Mouse (Mus musculus) adrenal gland, adult 2 months (tissue): ENCODE results near the gene Zbtb3. TPM values are rescaled to one million over a fixed set of nuclear protein-coding genes. Genes with fewer than 3 reads are reported as not detected.

Experiments used
- DNase-seq: peaks from one replicate; pipeline ENCODE4 v3.0.0; 2021
- long read RNA-seq: library from polyadenylated mRNA; stranded (forward); transcript quantifications from one replicate; pipeline ENCODE4 v2.0.0, GENCODE M21; 2021
- polyA plus RNA-seq: library from polyadenylated mRNA; depleted of rRNA; stranded (reverse); fragments of >200 nt; gene quantifications from 2 replicates; pipeline ENCODE4 v1.2.3, GENCODE M21; 2012; rRNA removed
- total RNA-seq, 2 experiments: library from RNA; stranded (reverse); gene quantifications; 2 replicates each; pipeline ENCODE4 v1.2.3; 2021

Zbtb3 gene
- total RNA-seq (1 to 10 TPM; 2.1 to 3.4 TPM), polyA plus RNA-seq (1.9 and 2.4 TPM in 2 replicates)
- long read RNA-seq, partial matches to known transcripts: 0 of 5 reads
- long read RNA-seq, other reads (novel, unspliced or antisense): 4 of 5 reads

DNA sequence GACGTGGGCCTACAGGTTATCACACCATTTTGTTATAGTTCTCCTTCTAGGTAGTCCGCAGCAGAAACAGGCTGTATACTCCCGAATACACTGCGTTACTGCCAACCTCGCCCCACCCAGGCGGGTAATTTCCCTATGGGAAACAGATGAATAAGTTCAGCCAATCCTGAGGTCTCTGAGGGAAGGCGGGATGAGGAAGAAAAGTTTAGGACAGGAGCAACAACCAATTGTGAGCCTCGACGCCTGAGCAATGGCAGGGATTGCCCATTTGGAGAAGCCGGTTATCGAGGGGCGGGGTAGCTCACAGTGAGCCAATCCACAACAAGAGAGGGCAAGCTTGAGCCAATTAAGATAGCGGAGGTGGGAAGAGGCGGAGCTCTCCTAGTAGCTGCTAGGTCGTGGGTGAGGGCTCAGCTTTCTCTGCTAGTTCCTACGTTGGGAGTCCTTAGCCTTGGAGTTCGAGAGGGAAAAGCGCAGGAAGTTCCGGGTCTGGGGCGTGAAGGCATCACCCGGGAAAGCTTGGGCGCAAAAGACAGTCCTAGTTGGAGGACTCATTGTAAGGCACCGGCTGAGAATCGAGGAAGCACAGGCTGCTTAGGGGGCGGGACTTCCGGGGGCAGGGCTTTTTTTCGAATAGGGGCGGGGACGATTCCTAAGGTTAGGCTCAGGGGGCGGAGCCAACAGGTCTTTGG, at the start of gene Zbtb3:
Gene Zbtb3, plus strand, starts transcription at position 426 of the 692 bp plus-strand sequence.
- peak; percentile 96 for DNase-seq

DNA sequence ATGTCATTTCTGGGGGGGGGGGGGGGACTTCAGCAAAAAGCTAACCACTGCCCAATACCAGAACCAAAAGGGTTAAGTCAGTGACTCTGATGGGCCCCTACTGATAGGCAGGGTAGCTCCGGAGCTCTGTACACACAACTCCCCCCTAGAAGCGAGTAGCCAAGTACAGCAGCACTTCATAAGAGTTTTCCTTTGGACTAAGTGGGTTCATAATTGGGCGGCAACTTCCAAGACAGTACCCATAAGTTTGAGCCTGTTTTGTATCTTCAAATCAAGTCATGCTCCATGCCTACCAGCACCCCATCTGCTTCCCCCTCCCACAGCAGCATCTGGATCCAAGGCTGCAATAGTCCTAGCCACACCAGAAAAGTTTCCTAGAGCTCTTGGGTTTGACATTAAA, 46.7 kb upstream of the Zbtb3 start:
- DNase-seq: no peak

DNA sequence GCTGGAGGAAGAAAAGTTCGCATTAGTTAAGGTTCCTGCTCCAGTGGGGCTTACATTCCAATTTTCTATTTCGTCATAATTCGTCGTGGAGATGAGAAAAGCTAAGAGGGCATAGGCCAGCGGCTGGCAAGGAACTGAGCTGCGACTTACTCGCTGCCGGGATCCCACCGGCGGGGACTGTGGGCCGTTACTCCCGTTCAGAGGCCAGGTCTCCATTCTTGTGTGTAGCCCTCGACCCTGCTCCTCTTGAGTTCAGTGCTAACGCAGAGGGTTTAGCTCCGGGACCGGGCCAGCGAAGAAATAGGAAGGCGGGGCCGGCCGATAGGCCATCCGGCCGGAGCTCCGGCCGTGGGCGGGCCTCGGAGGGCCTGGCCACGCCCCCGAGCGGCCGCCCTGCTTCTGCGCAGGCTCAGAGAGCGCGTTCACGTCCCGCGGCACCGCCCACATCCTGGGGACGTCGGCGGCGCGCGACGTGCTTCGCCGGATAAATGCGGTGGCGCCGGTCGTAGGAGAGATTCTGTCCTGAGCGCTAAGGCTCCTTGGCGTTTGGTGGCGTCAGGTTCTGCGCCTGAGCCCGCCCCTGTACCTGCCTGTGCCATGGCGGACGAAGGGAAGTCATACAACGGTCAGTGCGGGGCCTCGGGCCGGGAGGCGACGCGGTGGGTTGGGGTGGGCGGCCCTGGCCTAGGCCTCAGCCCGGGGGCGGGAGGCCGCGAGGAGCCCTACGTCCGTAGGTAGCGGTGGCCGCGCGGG, 45.5 kb upstream of the Zbtb3 start, which contains the start of gene Nxf1:
Gene Nxf1, plus strand, starts transcription at position 439 of the 753 bp plus-strand sequence.
- DNase-seq: peak; percentile 95

DNA sequence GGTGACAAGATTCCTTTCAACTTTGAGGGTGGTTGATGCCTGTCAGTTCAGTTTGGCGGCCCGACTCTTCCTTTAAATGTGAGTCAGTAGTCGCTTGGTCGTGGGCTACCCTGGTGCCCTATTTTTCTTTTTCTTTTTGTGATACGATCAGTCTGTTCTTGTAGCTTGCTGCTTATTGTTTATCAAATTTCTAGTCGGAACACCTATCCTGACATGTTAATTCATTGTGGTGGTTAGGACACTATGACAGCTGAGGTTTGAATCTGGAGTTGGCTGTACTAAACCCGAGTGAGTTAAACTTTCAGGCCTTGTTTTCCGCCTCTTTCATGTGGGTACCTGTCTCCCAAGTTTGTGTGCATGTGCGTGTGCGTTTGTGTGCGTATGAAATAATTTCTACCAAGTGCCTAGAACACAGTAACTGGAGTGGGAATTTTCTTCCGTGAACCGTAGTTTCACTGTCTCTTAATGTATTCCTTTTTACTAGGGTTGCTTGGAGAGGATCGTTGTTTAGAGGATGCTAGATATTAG, 44.8 kb upstream of the Zbtb3 start:
- no peak for DNase-seq

DNA sequence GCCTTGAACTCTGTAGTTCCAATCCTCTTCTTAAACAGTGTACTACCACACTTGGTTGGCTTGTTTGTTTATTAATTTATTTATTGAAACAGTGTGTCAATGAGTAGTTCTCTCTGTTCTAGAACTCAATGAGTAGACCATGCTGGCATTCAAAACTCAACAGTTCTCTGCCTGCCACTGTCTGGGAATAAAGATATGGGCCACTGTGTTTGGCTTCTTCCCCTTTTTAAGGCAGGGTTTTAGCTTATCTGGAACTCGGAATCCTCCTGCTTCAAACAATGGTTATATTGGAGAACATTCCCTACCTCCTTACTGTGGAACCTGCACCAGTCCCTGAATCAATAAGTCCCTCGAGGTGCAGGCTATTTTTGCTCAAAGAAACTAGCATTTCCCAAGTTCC, 43.5 kb upstream of the Zbtb3 start:
- DNase-seq: no peak

DNA sequence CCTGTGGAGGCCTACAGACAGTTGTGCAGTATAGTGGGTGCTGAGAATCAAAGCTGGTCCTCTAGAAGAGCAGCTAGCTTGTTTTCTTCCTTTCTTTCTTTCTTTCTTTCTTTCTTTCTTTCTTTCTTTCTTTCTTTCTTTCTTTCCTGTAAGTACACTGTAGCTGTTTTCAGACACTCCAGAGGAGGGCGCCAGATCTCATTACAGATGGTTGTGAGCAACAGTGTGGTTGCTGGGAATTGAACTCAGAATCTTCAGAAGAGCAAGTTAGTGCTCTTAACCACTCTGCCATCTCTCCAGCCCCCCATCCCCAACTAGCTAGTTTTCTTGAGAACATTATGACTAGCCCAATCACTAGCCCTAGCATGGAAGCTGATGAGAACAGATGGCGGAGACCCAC, 41.6 kb upstream of the Zbtb3 start:
- DNase-seq: no peak

DNA sequence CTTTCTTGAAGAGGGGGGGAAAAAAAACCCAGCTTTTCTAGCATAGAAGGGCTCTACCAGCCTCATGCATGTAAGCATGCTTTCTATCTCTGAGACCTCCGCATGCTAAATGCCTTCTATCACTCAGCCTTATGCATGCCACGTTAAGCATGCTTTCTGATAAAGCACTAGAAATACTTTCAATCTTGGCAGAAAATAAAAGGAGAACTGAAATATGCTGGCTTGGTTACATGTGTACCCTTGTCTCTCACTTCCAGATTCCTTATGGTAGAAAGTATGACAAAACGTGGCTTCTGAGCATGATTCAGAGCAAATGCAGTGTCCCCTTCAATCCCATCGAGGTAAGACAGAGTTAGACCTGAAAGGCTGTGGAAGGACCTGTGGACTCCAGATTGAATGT, 39.1 kb upstream of the Zbtb3 start:
- DNase-seq: no peak

DNA sequence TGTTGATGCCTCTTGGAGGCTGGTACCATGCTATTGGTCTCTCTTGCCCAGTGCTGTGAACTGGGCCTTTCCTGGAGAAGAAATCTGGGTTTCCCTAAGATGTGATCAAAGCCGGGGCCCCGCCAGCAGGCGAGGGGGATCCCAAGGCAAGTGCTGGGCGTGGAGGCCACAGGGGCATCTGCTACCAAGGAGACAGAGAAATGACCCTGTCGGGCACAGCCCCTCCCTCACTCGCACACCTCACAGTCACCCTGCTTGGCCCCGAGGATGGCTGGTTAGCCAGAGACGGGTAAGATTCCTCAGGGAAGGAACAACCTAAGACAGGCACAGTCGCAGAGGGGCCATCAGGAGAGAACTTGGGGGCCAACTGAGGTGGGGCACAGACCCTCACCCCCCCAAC, 36.8 kb upstream of the Zbtb3 start:
- DNase-seq: no peak

DNA sequence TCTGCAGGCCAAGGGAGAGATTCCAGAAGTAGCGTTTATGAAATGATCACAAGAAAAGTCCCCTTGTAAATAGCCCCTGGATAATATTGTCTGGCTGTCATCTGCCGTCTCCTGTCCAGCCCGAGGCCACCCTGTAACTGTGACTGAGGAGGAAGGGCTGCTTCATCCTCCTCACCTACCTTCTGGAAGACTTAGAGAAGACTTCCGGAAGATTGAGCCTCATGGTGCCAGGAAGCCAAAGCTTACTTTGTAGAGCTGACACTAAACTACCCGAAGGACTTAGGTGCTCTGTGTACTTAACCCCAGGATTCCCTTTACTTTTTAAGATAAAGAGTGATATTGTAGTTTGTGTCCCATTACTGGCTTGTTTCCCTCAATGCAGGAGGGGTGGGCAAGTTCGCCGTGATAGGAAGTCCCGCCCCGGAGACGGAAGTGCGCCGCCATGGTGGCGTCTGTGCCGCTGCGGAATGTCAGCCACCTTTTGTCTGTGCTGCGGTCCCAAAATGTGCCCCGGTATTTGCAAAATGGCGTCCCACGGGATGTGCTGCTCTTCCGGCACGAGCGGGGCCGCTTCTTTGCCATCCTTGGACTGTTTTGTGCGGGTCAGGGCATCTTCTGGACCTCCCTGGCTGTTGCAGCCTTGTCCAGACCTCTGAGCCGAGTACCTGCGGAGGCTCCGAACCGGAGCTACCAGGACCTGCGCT, 31.6 kb upstream of the Zbtb3 start, which contains the start of gene Tmem223:
Gene Tmem223, plus strand, starts transcription at position 430 of the 704 bp plus-strand sequence.
- peak; percentile 88 for DNase-seq

DNA sequence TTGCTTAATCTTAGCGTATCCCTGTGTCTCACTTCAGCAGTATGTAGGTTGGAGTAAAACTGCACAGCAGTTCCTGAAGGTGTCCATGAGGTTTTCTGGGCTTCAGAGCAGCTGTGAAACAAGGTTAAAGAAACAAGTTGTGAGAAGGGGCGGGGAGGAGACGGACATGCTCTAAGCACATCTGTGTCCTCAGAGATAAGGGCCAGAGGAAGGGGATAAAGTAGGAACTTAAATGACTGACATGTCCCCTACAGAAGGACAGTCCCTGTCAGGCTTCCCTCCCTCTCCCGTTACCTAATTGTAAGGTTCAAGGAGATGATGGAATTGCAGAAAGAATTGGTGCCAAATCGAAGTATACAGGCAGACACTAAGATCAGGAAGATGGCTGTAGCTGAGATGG, 29.4 kb upstream of the Zbtb3 start:
- no peak for DNase-seq

DNA sequence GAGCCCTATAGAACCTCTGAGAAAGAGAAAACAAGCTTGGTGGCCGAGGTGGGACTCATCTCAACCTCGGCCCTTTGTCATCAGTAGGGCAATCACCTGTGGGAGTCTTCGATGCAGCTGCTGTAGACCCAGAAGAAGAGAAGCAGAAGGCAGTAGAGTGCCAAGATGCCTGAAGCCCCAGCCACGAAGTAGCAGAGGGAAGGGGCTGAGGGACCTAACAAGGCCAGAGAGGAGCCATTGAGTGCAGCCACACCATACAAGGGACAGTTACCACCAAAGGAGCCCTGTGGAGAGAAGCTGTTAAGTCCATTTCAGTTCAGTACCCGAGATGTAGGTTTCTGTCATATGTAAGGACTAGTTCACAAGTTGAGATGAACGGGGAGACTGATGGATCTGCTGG, 28.9 kb upstream of the Zbtb3 start:
- DNase-seq: no peak

DNA sequence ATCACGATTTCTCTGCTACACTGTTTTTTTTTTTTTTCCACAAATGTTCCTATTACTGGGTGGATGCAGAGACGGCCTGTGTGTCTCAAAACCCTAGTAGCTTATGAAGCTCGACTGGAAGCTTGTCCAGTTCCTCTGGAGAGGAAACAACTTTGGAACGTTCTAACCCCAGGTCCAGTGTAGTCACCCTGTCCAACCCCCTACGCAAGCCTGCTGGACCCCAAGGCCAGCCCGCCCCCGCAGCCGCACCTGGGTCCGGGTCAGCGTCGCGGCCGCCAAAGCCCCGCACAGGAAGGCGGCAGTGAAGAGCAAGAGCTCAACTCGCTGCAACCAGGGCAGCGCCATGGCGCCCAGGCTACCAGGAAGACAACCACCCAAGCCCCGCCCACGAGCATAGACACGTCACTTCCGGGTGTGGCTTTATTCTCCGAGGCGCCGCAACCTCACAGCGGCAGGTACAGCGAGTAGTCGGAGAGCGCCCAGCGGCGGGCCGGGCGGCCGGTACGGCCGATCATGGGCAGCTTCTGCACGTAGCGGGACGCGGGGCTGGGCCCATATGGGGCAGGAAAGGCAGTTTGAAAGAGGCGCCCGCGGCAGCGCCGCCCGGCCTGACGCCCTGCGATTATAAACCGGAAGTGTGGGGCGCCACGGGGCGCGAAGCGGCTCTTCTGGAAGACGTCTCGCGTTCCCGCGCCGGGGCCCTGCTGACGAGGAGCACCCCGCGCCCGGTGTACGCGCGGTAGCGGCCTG, 28.1 kb upstream of the Zbtb3 start, which contains the start of gene Tmem179b:
Gene Tmem179b, minus strand, starts transcription at position 382 of the 750 bp plus-strand sequence.
- peak; percentile 96 for DNase-seq

DNA sequence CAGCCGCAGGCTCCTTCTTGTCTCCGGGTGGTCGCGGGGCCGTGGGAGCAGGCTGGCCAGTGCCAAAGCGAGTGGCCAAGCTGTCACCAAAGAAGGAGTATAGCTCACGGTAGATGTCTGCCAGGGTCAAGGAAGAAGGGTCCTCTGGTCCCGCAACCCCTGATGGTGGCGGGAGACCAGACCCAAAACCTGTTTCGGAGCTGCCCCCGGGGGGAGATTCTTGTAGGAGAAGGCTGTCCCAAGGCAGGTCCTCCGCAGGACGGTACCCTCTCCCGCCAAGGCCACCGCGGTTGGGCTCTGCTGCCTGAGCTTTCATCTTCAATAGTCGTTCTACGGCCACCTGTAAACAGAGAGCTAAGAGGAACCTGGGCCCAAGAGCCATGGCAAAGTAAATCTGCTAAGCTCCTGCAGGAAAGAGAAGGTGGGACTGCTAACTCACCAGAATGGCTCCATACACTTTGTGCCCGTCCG, 27.4 kb upstream of the Zbtb3 start:
- peak; percentile 61 for DNase-seq

DNA sequence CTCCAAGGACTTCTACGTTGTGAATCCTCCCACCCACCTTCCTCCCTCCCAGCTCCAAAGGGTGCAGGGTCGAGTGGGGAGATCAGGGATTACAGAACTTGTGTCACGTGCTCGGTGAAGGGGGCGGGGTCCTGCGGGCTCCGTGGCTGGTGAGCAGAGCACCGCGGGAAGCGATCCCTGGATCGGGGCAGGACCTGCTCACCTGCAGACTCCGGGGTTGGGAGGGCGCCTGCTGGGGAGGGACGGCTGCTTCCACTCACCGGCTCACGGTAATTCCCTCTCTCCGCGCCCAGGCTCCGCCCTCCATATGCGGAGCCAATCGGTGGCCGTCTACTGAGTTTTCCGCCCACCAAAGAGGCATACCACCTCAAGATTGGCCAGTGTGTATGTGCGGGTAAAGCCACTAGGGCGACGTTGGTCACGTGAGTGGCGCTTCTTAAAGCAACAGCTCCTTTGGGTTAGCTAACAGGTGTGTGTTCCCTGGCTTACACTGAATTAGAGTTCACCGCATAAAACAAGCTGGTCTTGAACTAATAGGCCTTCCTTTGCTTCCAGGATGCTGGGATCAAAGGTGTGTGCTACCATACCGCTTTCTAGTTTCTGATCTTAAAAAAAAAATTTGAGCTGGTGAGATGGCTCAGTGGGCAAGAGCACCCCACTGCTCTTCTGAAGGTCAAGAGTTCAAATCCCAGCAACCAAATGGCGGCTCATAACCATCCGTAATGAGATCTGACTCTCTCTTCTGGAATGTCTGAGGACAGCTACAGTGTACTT, 16.2 kb upstream of the Zbtb3 start, which contains the start of gene Taf6l:
Gene Taf6l, minus strand, starts transcription at position 410 of the 774 bp plus-strand sequence.
- DNase-seq: peak; percentile 94

DNA sequence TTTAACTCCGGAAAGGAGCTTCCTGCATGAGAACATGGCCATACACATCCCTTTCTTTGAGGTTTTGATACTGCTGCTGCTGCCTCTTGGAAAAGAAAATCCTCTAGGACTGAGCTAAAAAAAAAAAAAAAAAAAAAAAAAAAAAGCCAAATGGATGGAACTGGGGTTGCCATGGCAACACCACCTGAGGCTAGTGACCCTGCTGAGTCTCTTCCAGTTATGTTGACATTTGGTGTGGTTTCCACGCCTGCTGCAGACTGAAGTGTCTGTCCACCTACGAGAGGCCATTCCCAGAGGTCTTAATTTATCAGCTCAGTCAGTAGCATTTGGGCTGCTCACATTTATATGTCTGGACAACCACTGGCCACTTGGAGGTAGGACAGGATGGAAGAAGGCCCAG, 13.8 kb upstream of the Zbtb3 start:
- DNase-seq: no peak

DNA sequence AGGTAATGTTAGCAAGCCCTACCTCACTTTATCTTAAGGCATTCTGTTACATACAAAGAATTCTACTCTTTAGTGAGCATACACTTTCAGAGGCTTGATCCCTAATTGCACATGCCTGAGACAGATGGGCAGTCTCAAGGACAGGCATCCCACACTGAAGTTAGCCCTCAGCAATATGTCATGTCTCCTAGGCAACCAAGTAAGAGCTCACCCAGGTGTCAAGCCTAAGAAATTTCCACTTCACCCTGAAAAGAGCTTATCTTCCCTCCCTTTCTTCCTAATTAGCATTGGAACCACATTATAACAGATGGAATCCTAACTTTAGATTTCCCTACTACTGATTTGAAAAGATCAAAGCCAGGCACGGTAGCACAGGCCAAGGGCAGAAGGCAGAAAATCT, 13.2 kb upstream of the Zbtb3 start:
- no peak for DNase-seq

DNA sequence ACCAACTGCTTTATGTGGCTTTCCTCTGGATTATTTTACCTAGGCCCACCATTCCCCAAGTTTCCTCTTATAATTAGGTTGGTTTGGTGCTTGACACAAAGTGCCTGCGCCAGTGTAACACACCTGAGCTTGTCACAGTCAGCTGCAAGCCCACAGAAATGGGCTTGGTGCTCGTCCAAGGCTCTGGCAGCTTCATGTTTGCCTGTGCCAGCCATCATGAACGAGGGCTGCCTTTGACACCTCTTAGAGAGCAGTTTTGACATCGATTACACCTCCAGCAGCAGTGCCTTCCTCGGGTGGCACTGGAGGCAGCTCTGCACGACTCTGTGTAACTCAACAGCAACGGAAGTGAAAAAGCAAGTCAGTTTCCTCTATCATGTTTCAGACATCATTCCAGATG, 12.2 kb upstream of the Zbtb3 start:
- no peak for DNase-seq

DNA sequence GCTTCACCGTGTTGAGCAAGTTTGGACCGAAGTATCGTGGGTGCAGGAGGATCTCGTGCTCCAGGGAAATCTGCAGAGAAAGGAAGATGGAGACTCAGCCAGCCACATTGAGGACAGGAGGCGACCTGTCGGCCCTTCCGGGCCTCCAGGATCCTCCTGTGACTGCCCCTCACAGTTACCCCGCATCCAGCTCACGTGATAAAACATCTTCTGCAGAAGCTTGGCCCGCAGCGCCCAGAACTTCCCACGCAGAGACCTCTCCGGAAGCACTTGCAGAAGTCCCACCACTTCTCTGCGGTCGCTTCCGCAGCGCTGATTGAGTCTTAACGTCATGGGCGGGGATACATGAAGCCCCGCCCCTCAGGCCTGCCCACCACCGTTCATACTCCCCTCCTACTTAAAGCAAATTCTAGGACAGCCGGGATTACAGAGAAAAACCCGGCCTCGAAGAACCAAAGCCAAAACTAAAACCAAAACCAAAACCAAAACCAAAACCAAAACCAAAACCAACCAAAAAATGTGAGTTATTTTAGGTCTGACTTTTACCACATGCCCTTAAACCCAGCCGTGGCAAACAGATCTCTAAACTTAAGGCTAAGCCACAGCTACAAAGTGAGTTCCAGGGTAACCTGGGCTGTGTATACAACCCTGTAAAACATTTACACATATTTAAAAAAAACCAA, 4.0 kb upstream of the Zbtb3 start, which contains the start of gene Polr2g:
Gene Polr2g, minus strand, starts transcription at position 314 of the 683 bp plus-strand sequence.
- peak; percentile 94 for DNase-seq

DNA sequence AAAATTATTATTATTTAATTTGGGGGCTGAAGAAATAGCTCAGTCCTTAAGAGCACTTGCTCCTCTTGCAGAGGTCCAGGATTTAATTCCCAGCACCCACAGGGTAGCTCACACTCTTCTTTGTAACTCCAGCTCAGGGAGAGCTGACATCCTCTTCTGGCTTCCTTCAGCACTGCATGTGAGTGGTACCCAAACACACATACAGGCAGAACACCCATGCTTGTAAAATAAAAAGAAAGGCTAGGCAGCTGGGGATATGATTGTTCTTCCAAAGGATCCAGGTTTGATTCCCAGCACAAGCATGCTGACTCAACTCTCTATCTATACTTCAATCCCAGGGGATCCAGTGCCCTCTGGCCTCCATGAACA, 3.4 kb upstream of the Zbtb3 start:
- DNase-seq: no peak
